Mouse (Mus musculus): ENCODE results near the gene Vmn1r116.
"Not testable (repeated sequence)": the region's sequence is repeated elsewhere in the genome, so short reads cannot be mapped to it uniquely, and the experiment has no call there.

Gene Vmn1r116

GRCm38 (mm10) chr7:20871956-20872355 is at the start of gene Vmn1r116:
Gene Vmn1r116 (plus strand): TSS chr7:20872256.
- DNase-seq (ENCODE audit: low spot score): not testable (repeated sequence)

GRCm38 (mm10) chr7:20844885-20845284 is 27.2 kb upstream of the Vmn1r116 start, which contains the start of gene Vmn1r115:
Gene Vmn1r115 (minus strand): TSS chr7:20844985.
- not testable (repeated sequence) for DNase-seq (ENCODE audit: low spot score)

- DNase-seq (ENCODE audit: low spot score): not testable (repeated sequence)
Measured at GRCm38 (mm10) chr7:20884021-20884420, 12.0 kb downstream of the Vmn1r116 start, which contains the start of gene Vmn1r117. Gene Vmn1r117 (minus strand): TSS chr7:20884121.

DNA sequence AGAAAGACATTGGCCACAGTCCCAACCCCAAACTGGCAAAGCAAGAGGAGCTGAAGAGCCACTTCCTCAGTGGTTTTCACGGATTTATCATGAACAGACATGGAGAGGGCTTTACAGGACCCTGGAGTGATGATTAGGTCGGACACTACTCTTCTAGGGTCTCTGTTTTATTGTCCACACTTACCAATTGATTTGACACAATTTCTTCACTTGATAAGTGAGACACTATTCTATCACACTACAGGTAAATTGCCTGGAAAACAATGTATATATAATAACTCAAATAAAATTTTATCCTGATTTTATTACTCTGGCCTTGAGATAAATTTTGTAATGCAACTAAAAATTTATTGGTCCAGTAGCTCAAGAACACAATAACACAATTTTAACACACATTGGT is 40.2 kb downstream of the Vmn1r116 start, which contains the start of gene Vmn1r118:
Vmn1r118 (minus strand) TSS at position 101 of the 400 bp plus-strand sequence.
- not testable (repeated sequence) for DNase-seq (ENCODE audit: low spot score)

Measured in embryo, embryonic 10.5 days (tissue).